Mouse (Mus musculus): ENCODE data around the gene Sirt2.

GRCm38 (mm10) chr7:28810107-28811066 is 43.9 kb downstream of the Sirt2 start:
- TF ChIP-seq SMC3 (IDR thresholded peaks at IDR 0.05; ENCODE audit: low read depth, low read length) (no peak), NELFE (IDR thresholded peaks at IDR 0.05; ENCODE audit: low read depth, low read length) (peak; percentile 72), EP300 (IDR thresholded peaks at IDR 0.05; ENCODE audit: low read depth in 1 of 2, low read length in 2 of 2) (no peak; a peak in 1 of 4 replicates), E2F4 (IDR thresholded peaks at IDR 0.05; ENCODE audit: borderline replicate concordance, low read depth, low read length) (peak; percentile 46; the same call in 1 of the 2 replicates), CTCF (IDR thresholded peaks at IDR 0.05 in 2 of 3, conservative IDR thresholded peaks at IDR 0.05 in 1 of 3; ENCODE audit: control insufficient read depth in 1 of 3, insufficient read depth in 1 of 3, low read depth in 2 of 3, low read length in 3 of 3, poor library complexity in 1 of 3, severe bottlenecking in 1 of 3) (peak in 2 of 3 experiments; percentile 31 to 36; a peak in 4 of 6 replicates), MAFK (IDR thresholded peaks at IDR 0.05; ENCODE audit: borderline replicate concordance, low read depth, low read length) (no peak), POLR2AphosphoS2 (IDR thresholded peaks at IDR 0.05; ENCODE audit: low read length) (peak; percentile 87), POLR2A (IDR thresholded peaks at IDR 0.05; ENCODE audit: control insufficient read depth in 1 of 2, insufficient read depth in 1 of 2, low read depth in 1 of 2, low read length in 2 of 2, poor library complexity in 1 of 2) (peak; percentile 77 to 86), BHLHE40 (IDR thresholded peaks at IDR 0.05; ENCODE audit: borderline replicate concordance, low read depth, low read length) (no peak), HCFC1 (IDR thresholded peaks at IDR 0.05; ENCODE audit: low read depth, low read length) (peak; percentile 80), GATA1 (IDR thresholded peaks at IDR 0.05; ENCODE audit: low read depth, low read length) (peak; percentile 73), ZNF384 (IDR thresholded peaks at IDR 0.05; ENCODE audit: low read depth, low read length) (peak; percentile 50; the same call in 1 of the 2 replicates), MAZ (IDR thresholded peaks at IDR 0.05; ENCODE audit: low read depth, low read length) (peak; percentile 61; the same call in 1 of the 2 replicates), ZKSCAN1 (IDR thresholded peaks at IDR 0.05; ENCODE audit: low read depth, low read length) (no peak)

Data from MEL (cell line).